Mouse (Mus musculus) midbrain, embryonic 16.5 days (tissue): ENCODE data around the gene Meis2. TPM values are rescaled to one million over a fixed set of nuclear protein-coding genes. Genes with fewer than 3 reads are reported as not detected.
A peak's percentile ranks its signal among the peaks of the same experiment; 100 is the strongest.

Experiments used
- ATAC-seq: fragments of 200-750 bp; cut with Nextera tagmentation; 2 replicates; pipeline ENCODE4 v1.8.0; 2017; ENCODE audit warnings: moderate TSS enrichment
- H3K27ac ChIP-seq: fragments of 300-500 bp; sonication (generic); 2 replicates; pipeline ENCODE4 v1.5.1; 2014; ENCODE audit warnings: mild to moderate bottlenecking, low read length, mixed read lengths
- H3K27me3 ChIP-seq: fragments of 300-500 bp; sonication (generic); 2 replicates; pipeline ENCODE4 v1.6.1; 2014; ENCODE audit warnings: low read depth, low read length, mixed read lengths; ENCODE audit not compliant: control insufficient read depth, insufficient read depth
- H3K36me3 ChIP-seq: fragments of 300-500 bp; sonication (generic); 2 replicates; pipeline ENCODE4 v1.6.1; 2014; ENCODE audit warnings: mild to moderate bottlenecking, low read length, moderate library complexity, mixed read lengths; ENCODE audit not compliant: control insufficient read depth, insufficient read depth
- H3K4me1 ChIP-seq: fragments of 300-500 bp; sonication (generic); 2 replicates; pipeline ENCODE4 v1.6.1; 2014; ENCODE audit warnings: mild to moderate bottlenecking, low read length, mixed read lengths; ENCODE audit not compliant: control insufficient read depth, insufficient read depth
- H3K4me2 ChIP-seq: fragments of 300-500 bp; sonication (generic); 2 replicates; pipeline ENCODE4 v1.6.1; 2014; ENCODE audit warnings: mild to moderate bottlenecking, low read length, mixed read lengths
- H3K4me3 ChIP-seq: fragments of 300-500 bp; sonication (generic); 2 replicates; pipeline ENCODE4 v1.5.1; 2014; ENCODE audit warnings: low read depth, mild to moderate bottlenecking, low read length, moderate library complexity, mixed read lengths
- H3K9ac ChIP-seq: fragments of 300-500 bp; sonication (generic); 2 replicates; pipeline ENCODE4 v1.6.1; 2014; ENCODE audit warnings: low read depth, low read length, mixed read lengths
- H3K9me3 ChIP-seq: fragments of 300-500 bp; sonication (generic); replicated peaks from 2 replicates; pipeline ENCODE4 v1.6.1; 2014; ENCODE audit warnings: mild to moderate bottlenecking, low read length, mixed read lengths; ENCODE audit not compliant: control insufficient read depth, poor library complexity, severe bottlenecking
- WGBS: fragments of 180-500 bp; shearing (Covaris S2); extraction: QIAGEN DNeasy Blood & Tissue Kit; methylation state at CpG from one replicate; pipeline ENCODE4 v1.1.7; 2014; 5-methylcytosine and 5-hydroxymethylcytosine counted together
- polyA plus RNA-seq: library from polyadenylated mRNA; unstranded; fragments of >200 nt; fragmentation: Nextera tagmentation; extraction: Ambion mirVana; gene quantifications from 2 replicates; pipeline ENCODE4 v1.2.1, GENCODE M21; 2015

Meis2 gene
- polyA plus RNA-seq, 1 experiment from 2014 or later: 70.2 TPM

GRCm38 (mm10) chr2:115939849-115940248 lies 125.8 kb downstream of the Meis2 start:
- ATAC-seq: no peak
- Histone ChIP-seq H3K4me3 (no peak overlapping the region), H3K9me3 (no peaks in the 10 kb centered on the region), H3K27ac (no peak overlapping the region), H3K36me3 (no peaks in the 10 kb centered on the region), H3K9ac (no peak overlapping the region), H3K4me1 (no peaks in the 10 kb centered on the region), H3K4me2 (no peak overlapping the region), H3K27me3 (no peaks in the 10 kb centered on the region)
- WGBS: 93% methylated on average over 5 of the region's 5 CpGs

GRCm38 (mm10) chr2:115938926-115939563 lies 126.6 kb downstream of the Meis2 start:
- Histone ChIP-seq H3K4me1 (no peaks in the 10 kb centered on the region), H3K4me2 (no peak overlapping the region), H3K9me3 (no peaks in the 10 kb centered on the region), H3K36me3 (no peaks in the 10 kb centered on the region), H3K27me3 (no peaks in the 10 kb centered on the region), H3K27ac (no peak overlapping the region), H3K4me3 (no peak overlapping the region), H3K9ac (no peak overlapping the region)
- 80% methylated on average over 8 of the region's 8 CpGs for WGBS
- ATAC-seq: peak; percentile 64

DNA sequence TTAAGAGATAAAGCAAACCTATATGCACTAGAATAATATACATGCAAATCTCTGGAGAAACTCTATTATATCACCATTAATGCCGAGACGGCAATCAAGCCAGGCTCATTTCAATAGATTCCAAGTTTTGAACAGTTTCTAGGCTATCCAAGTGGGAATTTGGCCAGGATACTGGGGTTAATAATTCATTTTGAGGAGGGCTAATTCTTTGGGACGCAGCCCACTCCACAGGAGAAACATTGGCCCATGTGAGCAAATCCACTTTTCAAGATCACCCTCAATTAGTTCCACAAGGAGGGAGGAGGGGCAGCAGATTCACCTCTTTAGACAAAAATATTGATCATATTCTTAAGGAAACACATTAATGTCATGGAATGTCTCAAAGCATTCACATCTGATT lies 127.3 kb downstream of the Meis2 start:
- Histone ChIP-seq H3K27ac (no peak overlapping the region), H3K4me3 (no peak overlapping the region), H3K4me2 (no peak overlapping the region), H3K9me3 (no peaks in the 10 kb centered on the region), H3K27me3 (no peaks in the 10 kb centered on the region), H3K4me1 (no peaks in the 10 kb centered on the region), H3K36me3 (no peaks in the 10 kb centered on the region), H3K9ac (no peak overlapping the region)
- no peak for ATAC-seq
- WGBS: 69% methylated on average over 3 of the region's 3 CpGs

- ATAC-seq: no peak
Observed at GRCm38 (mm10) chr2:115937896-115938295, 127.7 kb downstream of the Meis2 start.

GRCm38 (mm10) chr2:115936786-115937185 lies 128.9 kb downstream of the Meis2 start:
- ATAC-seq: no peak
- no peaks in the 10 kb centered on the region for H3K9me3 ChIP-seq
- H3K4me1 ChIP-seq: no peaks in the 10 kb centered on the region
- WGBS: 94% methylated on average over 9 of the region's 9 CpGs
- no peaks in the 10 kb centered on the region for H3K36me3 ChIP-seq
- H3K27me3 ChIP-seq: no peaks in the 10 kb centered on the region
- H3K4me2 ChIP-seq: no peak overlapping the region
- H3K4me3 ChIP-seq: no peak overlapping the region
- no peak overlapping the region for H3K27ac ChIP-seq
- H3K9ac ChIP-seq: no peak overlapping the region

More at GRCm38 (mm10) chr2:115937896-115938295, 127.7 kb downstream of the Meis2 start:
- Histone ChIP-seq H3K27me3 (no peaks in the 10 kb centered on the region), H3K9ac (no peak overlapping the region), H3K9me3 (no peaks in the 10 kb centered on the region), H3K4me3 (no peak overlapping the region), H3K27ac (no peak overlapping the region), H3K4me1 (no peaks in the 10 kb centered on the region), H3K4me2 (no peak overlapping the region), H3K36me3 (no peaks in the 10 kb centered on the region)
- 93% methylated on average over 1 of the region's 1 CpGs for WGBS

DNA sequence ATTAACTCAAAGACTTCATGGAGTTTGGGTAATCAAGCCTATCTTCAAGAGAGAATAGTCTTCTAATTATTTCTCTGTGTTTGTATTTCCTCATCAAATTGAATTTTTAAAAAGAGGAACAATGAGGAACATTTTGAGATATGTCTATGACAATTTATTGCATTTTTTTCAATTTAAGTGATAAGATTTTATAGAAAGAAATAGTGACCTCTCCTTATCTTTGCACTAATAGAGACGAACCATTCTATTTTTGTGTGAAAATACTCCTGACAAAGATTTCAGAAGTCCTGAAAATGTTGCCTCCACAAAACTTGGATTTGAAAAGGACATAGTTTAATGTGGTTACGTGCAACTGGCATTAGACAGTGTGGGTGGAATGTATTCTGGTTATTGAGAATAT lies 131.3 kb downstream of the Meis2 start:
- H3K9ac ChIP-seq: no peak overlapping the region
- 94% methylated on average over 2 of the region's 2 CpGs for WGBS

GRCm38 (mm10) chr2:115933259-115933658 lies 132.4 kb downstream of the Meis2 start:
- no peak for ATAC-seq
- no peak overlapping the region for H3K4me2 ChIP-seq
- 86% methylated on average over 2 of the region's 2 CpGs for WGBS

More for the DNA sequence above, 131.3 kb downstream of the Meis2 start:
- Histone ChIP-seq H3K36me3 (no peaks in the 10 kb centered on the region), H3K4me3 (no peak overlapping the region), H3K9me3 (no peaks in the 10 kb centered on the region), H3K27ac (no peak overlapping the region), H3K4me2 (no peak overlapping the region), H3K27me3 (no peaks in the 10 kb centered on the region), H3K4me1 (no peaks in the 10 kb centered on the region)
- no peak for ATAC-seq

DNA sequence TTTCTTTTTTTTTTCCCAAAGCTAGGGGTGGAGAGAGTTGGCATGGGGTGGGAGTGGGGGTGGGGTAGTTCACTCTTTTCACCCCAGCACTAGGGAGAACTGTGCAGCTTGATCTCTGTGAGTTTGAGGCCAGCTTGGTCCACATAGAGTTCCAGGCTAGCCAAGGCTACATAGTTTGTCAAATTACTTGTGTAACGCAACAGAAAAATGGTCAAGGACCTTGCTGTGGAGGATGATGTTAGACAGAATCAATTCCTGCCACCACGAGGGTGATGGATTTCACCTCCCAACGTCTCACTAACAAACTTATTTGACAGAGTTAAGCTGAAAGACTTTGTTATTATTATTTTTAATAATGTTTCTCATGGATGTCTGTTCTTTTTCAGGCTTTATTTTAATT lies 139.9 kb downstream of the Meis2 start:
- no peak overlapping the region for H3K4me2 ChIP-seq
- 84% methylated on average over 3 of the region's 3 CpGs for WGBS
- no peaks in the 10 kb centered on the region for H3K9me3 ChIP-seq
- no peak for ATAC-seq
- H3K27ac ChIP-seq: no peak overlapping the region
- H3K9ac ChIP-seq: no peak overlapping the region
- H3K27me3 ChIP-seq: no peaks in the 10 kb centered on the region
- no peak overlapping the region for H3K4me3 ChIP-seq
- no peaks in the 10 kb centered on the region for H3K36me3 ChIP-seq
- H3K4me1 ChIP-seq: peaks cover 6% of the 10 kb centered on the region; the same call in 1 of the 2 replicates

More at GRCm38 (mm10) chr2:115933259-115933658, 132.4 kb downstream of the Meis2 start:
- no peaks in the 10 kb centered on the region for H3K36me3 ChIP-seq
- H3K9me3 ChIP-seq: no peaks in the 10 kb centered on the region
- H3K27me3 ChIP-seq: no peaks in the 10 kb centered on the region
- no peaks in the 10 kb centered on the region for H3K4me1 ChIP-seq
- no peak overlapping the region for H3K27ac ChIP-seq
- no peak overlapping the region for H3K9ac ChIP-seq
- H3K4me3 ChIP-seq: no peak overlapping the region

DNA sequence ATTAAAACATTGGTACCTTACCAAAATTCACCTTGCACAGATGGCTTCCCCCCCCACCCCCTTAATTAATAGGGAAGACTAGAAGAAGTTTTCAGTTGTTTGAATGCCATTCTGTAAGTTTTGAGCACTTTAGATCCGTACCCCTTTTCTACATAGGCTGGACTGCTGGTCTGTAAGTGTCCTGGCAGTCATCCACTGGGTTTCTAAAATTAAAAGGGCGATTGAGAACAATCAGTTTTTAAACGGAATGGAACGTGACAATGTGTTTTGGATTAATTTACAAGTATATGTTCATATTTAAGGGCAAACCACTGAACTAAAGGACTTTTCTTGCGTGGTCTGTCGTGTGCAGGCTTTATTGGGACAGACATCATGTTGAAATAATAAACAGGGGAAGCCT lies 141.2 kb downstream of the Meis2 start:
- Histone ChIP-seq H3K4me1 (peaks cover 9% of the 10 kb centered on the region; the same call in 1 of the 2 replicates), H3K9me3 (no peaks in the 10 kb centered on the region), H3K27ac (no peak overlapping the region), H3K4me2 (no peak overlapping the region), H3K9ac (no peak overlapping the region), H3K36me3 (no peaks in the 10 kb centered on the region), H3K27me3 (no peaks in the 10 kb centered on the region), H3K4me3 (no peak overlapping the region)
- ATAC-seq: no peak
- WGBS: 86% methylated on average over 6 of the region's 6 CpGs
